In genomic region chr10:20125226-20125625, GRCm38 (mm10) we compare ENCODE assay signal across 8 mouse cellular contexts. TPM values are rescaled to one million over a fixed set of nuclear protein-coding genes. Genes with fewer than 3 reads are reported as not detected.
DNase-seq lines count a peak whose midpoint lies in the region; ATAC-seq and TF ChIP-seq lines count a peak whose summit lies in the region.

No protein-coding gene starts in this region.

- peak; percentile 76 for ATAC-seq in cerebellum, adult (ENCODE audit: insufficient number of reproducible peaks, low FRiP score, low TSS enrichment)
- peak; percentile 83 for ATAC-seq in forebrain, embryonic 14.5 days
- ATAC-seq in hindbrain, postnatal 0 days, result peak; percentile 73
- ATAC-seq in megakaryocyte, adult 5-6 weeks (ENCODE audit: poor library complexity, severe bottlenecking), result peak; percentile 67

- WGBS in forebrain, embryonic 14.5 days, result 53% methylated on average over 4 of the region's 4 CpGs
- WGBS in hindbrain, postnatal 0 days, result 44% methylated on average over 4 of the region's 4 CpGs

- TF ChIP-seq CTCF in hindbrain, postnatal 0 days (IDR thresholded peaks at IDR 0.05; ENCODE audit: low read depth), result peak; percentile 94

- H3K9ac ChIP-seq in forebrain, embryonic 14.5 days (ENCODE audit: low read length), result no peak overlapping the region
- no peak overlapping the region for H3K9ac ChIP-seq in hindbrain, postnatal 0 days (replicated peaks; ENCODE audit: low read length)

- H3K4me1 ChIP-seq in forebrain, embryonic 14.5 days (ENCODE audit: control insufficient read depth, insufficient read depth, low read length), result no peaks in the 10 kb centered on the region
- H3K4me1 ChIP-seq in hindbrain, postnatal 0 days (ENCODE audit: insufficient read depth, low read length), result no peaks in the 10 kb centered on the region

- H3K9me3 ChIP-seq in forebrain, embryonic 14.5 days (replicated peaks; ENCODE audit: control insufficient read depth, low read length), result no peaks in the 10 kb centered on the region
- no peaks in the 10 kb centered on the region for H3K9me3 ChIP-seq in hindbrain, postnatal 0 days (ENCODE audit: low read length)

- no peaks in the 10 kb centered on the region for H3K27me3 ChIP-seq in forebrain, embryonic 14.5 days (replicated peaks; ENCODE audit: control insufficient read depth, insufficient read depth, low read length)
- no peaks in the 10 kb centered on the region for H3K27me3 ChIP-seq in hindbrain, postnatal 0 days (ENCODE audit: insufficient read depth, low read length)

- no peak overlapping the region for H3K4me3 ChIP-seq in forebrain, embryonic 14.5 days (ENCODE audit: low read depth, low read length)
- H3K4me3 ChIP-seq in hindbrain, postnatal 0 days (ENCODE audit: low read length), result no peak overlapping the region

- H3K4me2 ChIP-seq in forebrain, embryonic 14.5 days (ENCODE audit: low read length), result no peak overlapping the region
- no peak overlapping the region for H3K4me2 ChIP-seq in hindbrain, postnatal 0 days (ENCODE audit: low read depth, low read length)

- H3K36me3 ChIP-seq in forebrain, embryonic 14.5 days (ENCODE audit: control insufficient read depth, insufficient read depth, low read length), result no peaks in the 10 kb centered on the region
- H3K36me3 ChIP-seq in hindbrain, postnatal 0 days (ENCODE audit: insufficient read depth, low read length), result no peaks in the 10 kb centered on the region

- DNase-seq in adrenal gland, adult (ENCODE audit: inconsistent age in 2 of 2, low spot score in 1 of 2), result peak; percentile 55 to 89
- DNase-seq in adrenal gland, postnatal 25 days, result no peak
- DNase-seq in forebrain, embryonic 14.5 days (ENCODE audit: low spot score), result peak; percentile 87
- DNase-seq in hindbrain, postnatal 0 days (ENCODE audit: low spot score), result peak; percentile 86
- DNase-seq in layer of hippocampus, postnatal 14 days (ENCODE audit: low spot score in 2 of 2), result peak; percentile 65 to 79
- DNase-seq in right cerebral cortex, postnatal 14 days, result peak; percentile 58

- no peak overlapping the region for H3K27ac ChIP-seq in forebrain, embryonic 14.5 days (ENCODE audit: low read depth, low read length)
- no peak overlapping the region for H3K27ac ChIP-seq in hindbrain, postnatal 0 days

RNA-seq across cellular contexts. Expression of gene Map7, which starts 23.0 kb away (rescaled TPM):
- 20.0 and 23.4 TPM in 2 replicates for total RNA-seq in adrenal gland, postnatal 25 days (2021)
- 2.7 and 3.3 TPM in 2 replicates for polyA plus RNA-seq in forebrain, embryonic 14.5 days (2014; fragmentation: Nextera tagmentation; extraction: Ambion mirVana)
- total RNA-seq in hindbrain, postnatal 0 days (2014; rRNA removed), result 7.2 and 15.1 TPM in 2 replicates
- 6.2 and 9.4 TPM in 2 replicates for polyA plus RNA-seq in hindbrain, postnatal 0 days (2015; fragmentation: Nextera tagmentation; extraction: Ambion mirVana)
- 10 to 100 TPM; 71.4 to 75.2 TPM for total RNA-seq in layer of hippocampus, postnatal 14 days (2021)
- total RNA-seq in megakaryocyte, adult 5-6 weeks (2015), result 2.3 and 2.7 TPM in 2 replicates
- total RNA-seq in megakaryocyte, adult 5-6 weeks (2017), result 3.1 and 3.8 TPM in 2 replicates
